Mouse (Mus musculus) heart, postnatal 25 days (tissue): ENCODE measurements at regions not wholly inside any gene's neighbourhood (a gene's known extent, or its start where the extent isn't known, plus 50 kb on each side); places are given as distances from the start of the nearest gene placed in this dataset.

Source experiments
- DNase-seq: peaks from one replicate; pipeline ENCODE4 v3.0.0; 2022; ENCODE audit warnings: low spot score
- intact Hi-C: fragments of 180-260 bp; cut with DNase I; formaldehyde crosslinking; loops from one replicate; pipeline ENCODE4 v1.15.1; 2025

DNA sequence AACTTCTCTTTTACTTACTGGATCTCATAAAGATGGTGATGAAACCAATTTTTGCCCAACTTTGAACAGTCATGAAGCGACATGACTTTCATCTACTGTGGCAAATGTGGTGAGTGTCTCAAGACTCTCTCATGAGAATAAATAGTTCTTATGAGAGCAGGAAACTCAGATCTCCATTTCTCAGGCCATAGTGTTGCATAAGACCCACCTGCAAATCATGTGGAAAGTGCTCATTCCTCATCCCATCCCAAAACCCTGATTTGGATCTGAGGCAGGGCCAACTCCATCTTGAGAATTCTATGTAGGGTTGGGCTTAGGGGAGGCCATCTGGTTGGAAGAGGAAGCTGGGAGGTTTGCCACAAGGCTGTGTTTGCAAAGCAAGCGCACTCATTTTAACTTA lies 92.5 kb upstream of the Galnt5 start:
- intact Hi-C loops: no loop called here

DNA sequence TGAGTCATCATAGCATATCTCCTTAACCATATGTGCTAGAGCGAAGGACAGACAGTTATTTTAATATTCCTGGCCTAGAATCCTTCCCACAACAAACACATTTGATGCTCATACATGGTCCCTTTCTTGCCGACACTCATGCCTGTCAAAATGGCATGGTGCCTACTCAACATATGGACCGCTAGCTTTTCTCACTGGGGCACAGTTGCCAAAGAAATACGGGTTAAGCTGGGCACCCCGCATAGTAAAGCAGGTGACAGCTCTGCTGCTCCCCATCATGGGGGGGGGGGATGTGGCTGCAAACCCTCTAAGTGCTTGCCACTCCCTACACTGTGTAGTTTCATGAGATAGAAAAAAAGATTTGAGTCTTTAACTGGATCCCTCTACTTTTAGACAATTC lies 90.7 kb upstream of the Galnt5 start:
- no peak for DNase-seq
- intact Hi-C loops: no loop called here

More for the DNA sequence above, 92.5 kb upstream of the Galnt5 start:
- DNase-seq: no peak

DNA sequence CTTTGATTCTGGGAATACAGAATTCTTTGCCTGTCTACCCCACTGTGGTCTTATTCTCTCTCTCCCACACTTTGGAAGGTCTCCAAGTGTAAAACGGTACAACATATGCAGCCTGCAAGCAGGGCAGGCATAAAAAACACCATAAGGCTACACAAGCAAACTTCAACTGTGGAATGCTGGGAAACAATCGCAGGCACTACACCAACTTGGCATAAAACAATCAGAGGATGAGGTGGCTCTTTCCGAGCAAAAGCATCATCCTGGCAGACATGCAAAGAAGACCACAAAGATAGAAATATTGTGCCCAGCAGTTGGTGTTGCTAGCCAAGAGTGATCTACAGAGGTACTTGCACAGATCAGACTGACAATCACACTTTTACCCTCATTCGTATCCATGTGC lies 88.0 kb upstream of the Galnt5 start:
- intact Hi-C loops: no loop called here
- DNase-seq: no peak

DNA sequence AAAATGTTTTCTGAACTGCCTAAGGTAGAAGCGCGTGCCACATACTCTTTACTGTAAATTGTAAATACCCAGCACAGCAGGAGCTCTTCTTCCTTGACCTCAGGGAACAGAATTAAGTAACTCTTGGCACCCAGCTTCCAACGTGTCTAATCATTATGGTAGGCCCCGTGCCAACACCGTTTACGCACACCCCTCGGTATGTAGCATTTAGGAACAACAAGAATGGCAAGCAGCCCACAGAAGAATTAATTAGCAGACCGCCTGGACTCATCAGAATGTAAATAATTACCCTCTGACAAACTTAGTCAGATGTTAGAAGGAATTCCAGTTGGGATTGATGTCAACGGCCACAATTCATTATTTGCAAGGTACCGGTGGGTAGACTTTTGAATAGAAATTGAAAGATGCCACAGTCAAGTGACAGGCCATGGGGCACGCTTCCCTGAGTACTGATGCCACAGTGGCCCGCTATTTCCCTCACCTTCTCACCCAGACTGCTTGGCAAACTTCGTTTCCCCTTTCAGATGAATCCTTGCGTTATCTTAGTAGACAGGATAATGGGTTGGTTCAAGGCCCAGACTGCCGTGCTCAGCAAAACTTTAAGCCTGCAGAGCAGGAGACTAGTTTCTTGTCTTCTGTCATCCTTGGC lies 81.2 kb upstream of the Galnt5 start:
- intact Hi-C loops: no loop called here
- no peak for DNase-seq

DNA sequence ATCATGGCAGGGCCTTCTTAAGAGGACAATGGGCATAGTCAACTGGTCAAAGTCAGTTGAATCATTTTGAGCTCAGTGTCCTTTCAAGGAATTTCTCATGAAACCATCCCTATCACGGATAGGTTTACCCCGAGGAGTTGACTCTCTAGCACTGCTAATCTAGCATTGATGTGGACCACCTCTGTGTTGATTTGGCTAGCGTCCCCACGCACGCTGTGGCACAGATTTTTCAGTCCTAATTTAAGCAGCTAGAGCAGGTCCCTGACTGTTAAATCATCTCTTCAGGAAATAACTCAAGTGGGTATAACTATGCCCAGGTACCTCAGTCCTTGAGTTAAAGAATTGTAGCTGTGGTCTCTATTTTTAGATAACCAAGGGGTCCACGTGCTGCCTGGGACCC lies 80.0 kb upstream of the Galnt5 start:
- intact Hi-C loops: no loop called here
- no peak for DNase-seq

DNA sequence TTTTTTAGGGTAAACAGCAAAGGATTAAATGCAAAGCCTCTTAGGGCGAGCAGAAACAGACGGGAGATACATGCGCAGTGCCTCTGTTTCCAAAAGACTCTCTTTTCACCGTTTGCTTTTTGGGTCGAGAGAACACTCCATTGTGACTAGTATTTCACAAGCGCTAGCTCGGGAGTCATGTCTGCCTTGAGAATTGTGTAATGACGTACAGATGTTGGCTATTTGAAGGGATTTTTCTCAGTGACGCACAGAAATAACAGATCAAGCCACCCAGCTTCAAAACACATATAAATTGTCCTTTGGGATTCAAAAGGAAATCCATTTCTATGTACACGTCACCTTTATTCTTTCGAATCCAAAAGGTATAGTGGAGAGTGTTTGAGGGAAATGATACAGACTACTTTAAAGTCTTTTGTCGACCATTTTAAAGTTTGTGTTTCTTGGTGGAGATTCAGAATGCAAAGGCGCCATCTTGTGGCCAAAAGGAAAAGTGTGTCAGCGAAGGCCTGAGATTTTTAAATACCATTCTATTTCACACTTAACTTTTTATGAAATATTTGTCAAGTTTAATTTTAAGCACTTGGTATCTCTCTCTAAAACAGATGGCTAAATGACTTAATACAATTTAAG lies 78.5 kb upstream of the Galnt5 start:
- no peak for DNase-seq
- intact Hi-C loops: no loop called here

DNA sequence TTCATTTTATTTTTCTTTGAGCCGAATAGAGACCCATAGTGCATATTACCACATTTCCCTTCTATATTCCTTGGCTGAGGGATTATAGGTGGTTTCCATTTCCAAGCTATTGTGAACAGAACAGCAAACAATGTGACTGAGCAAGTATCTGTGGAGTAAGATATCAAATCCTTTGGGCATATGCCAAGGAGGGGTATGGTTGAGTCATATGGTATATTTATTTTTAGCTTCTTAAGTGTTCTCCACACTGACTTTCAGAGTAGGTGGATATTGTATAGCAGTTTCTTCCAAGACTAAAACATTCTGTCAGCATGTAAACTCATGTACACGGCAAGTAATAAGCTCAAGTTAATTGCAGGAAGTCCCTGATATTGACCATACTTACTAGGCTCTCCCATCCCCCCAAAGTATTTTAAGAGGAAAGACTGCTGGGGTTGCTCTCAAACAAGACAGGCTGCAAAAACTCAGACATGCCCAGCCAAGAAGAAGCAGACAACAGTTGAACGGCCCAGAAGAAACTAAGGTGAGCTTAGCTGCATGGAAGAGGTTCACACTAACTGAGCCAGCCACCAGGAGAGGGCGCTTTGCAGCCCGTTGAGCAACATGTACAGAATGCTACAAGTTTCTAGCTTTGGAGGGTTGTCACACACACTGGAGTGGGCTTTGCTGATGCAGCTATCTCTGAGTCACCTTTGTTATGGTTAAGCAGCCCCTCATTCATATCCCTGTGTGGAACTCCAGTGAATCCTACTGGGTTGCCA lies 63.4 kb upstream of the Galnt5 start:
- intact Hi-C loops: no loop called here
- no peak for DNase-seq
